Mouse (Mus musculus) E14TG2a.4 (cell line): Measurements from ENCODE around the gene Klhl36.

Experiments used
- CTCF ChIP-seq: conservative IDR thresholded peaks from 2 replicates; pipeline ENCODE4 v1.5.1; 2014; ENCODE audit warnings: low read length
- NANOG ChIP-seq: IDR thresholded peaks from 2 replicates; pipeline ENCODE4 v1.6.1; 2014; ENCODE audit warnings: borderline replicate concordance, low read length, mixed read lengths
- POU5F1 ChIP-seq: IDR thresholded peaks from 2 replicates; pipeline ENCODE4 v1.6.1; 2014; ENCODE audit warnings: low read length, borderline replicate concordance

DNA sequence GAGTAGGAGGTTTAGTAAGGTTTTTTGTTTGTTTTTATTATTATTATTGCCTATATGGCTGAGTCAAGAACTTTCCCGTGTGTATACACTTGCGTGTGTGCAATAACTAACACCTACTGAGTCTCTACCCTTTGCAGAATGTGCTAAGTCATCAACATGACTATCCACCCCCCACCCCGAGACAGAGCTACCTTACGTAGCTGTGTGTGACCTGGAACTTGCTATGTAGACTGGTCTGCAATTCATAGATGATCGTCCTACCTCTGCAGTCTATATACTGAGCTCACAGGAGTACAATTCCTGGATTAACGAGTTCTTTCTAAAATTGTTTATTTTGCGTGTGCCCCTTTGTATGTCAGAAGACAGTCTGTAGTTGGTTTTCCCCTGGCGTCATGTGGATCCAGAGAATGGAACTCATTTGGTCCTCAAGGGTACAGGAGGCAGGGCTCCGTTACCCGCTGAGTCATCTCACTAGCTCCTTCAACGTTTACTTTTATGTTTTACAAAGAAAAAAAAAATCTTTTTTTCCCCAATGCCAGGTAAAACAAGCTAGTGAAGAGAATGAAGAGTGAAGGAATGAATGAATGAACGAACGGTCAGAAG, 48.0 kb downstream of the Klhl36 start, which contains the start of gene Usp10:
- TF ChIP-seq CTCF (no peak), POU5F1 (no peak), NANOG (no peak)
